Mouse (Mus musculus): ENCODE data around the gene Lpgat1. TPM values are rescaled to one million over a fixed set of nuclear protein-coding genes. Genes with fewer than 3 reads are reported as not detected.

The Lpgat1 gene
- polyA plus RNA-seq, 1 experiment from 2014 or later, result 26.3 TPM

DNA sequence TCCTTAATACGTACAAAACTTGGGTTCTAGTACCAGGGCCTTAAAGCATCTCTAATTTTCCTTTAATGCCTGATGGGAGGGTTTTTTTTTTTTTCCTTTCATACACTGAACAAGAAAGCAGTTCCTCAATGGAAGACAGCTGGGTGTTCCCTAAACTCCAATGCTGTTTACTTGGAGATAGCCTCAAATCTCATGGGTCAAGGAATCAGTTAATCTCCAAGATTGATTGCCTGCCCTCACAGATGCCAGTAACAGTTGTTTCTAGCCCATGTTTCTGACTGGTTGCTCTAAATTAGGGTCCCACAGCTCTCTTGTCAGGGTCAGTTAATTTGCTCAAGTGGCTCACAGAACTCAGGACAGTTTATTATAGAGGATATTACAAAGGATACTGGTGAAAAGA lies 30.8 kb downstream of the Lpgat1 start:
- H3K4me3 ChIP-seq (ENCODE audit: low read length), result no peak overlapping the region
- H3K9ac ChIP-seq (ENCODE audit: low read depth, low read length), result no peak overlapping the region
- no peak overlapping the region for H3K4me2 ChIP-seq (ENCODE audit: low read length)
- H3K27me3 ChIP-seq (replicated peaks; ENCODE audit: control insufficient read depth, insufficient read depth, low read length), result no peaks in the 10 kb centered on the region
- 28% methylated on average over 1 of the region's 1 CpGs for WGBS
- H3K27ac ChIP-seq (ENCODE audit: low read depth, low read length), result no peak overlapping the region
- no peak for ATAC-seq
- H3K9me3 ChIP-seq (ENCODE audit: control insufficient read depth, low read length), result no peaks in the 10 kb centered on the region
- H3K4me1 ChIP-seq (ENCODE audit: control insufficient read depth, insufficient read depth, low read depth, low read length), result no peaks in the 10 kb centered on the region
- H3K36me3 ChIP-seq (ENCODE audit: control insufficient read depth, insufficient read depth, low read length), result 0 out of 2 replicates have a peak, but pooled peaks cover 2% of the 10 kb centered on the region

DNA sequence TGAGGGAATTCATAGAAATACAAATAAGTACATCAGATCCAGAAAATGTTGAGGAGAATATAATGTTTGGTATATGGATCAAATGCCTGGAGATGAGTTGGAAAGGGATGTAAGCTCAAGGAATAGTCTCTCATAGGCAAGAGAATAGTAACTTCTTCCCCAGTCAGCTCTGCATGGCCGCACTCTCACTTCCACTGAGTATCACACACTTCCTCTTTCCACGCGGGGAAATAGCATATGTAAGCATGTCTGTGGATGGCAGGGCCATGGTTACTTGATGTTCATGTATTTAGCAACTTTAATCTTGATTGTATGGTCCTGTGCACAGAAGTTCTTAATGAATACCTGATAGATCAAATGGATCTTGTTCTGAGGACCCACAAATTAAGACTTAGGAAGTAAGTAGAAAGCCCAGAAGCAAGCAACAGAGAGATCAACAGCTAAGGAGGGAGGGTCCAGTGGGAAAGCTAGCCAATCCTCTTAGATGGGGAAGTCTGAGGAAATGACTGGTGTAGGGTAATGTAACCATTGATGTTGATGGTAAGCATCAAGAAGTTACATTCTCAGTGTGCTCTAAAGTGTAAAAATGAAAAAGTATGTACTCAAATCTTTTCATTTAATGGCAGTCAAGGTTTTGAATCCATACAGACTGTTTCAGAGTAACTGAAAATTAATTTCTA lies 39.0 kb downstream of the Lpgat1 start:
- H3K27me3 ChIP-seq (replicated peaks; ENCODE audit: control insufficient read depth, insufficient read depth, low read length), result no peaks in the 10 kb centered on the region
- H3K4me1 ChIP-seq (ENCODE audit: control insufficient read depth, insufficient read depth, low read depth, low read length), result no peaks in the 10 kb centered on the region
- ATAC-seq, result no peak
- no peak overlapping the region for H3K9ac ChIP-seq (ENCODE audit: low read depth, low read length)
- WGBS, result 97% methylated on average over 3 of the region's 3 CpGs
- no peaks in the 10 kb centered on the region for H3K9me3 ChIP-seq (ENCODE audit: control insufficient read depth, low read length)
- H3K27ac ChIP-seq (ENCODE audit: low read depth, low read length), result no peak overlapping the region
- H3K4me3 ChIP-seq (ENCODE audit: low read length), result no peak overlapping the region
- no peak overlapping the region for H3K4me2 ChIP-seq (ENCODE audit: low read length)
- H3K36me3 ChIP-seq (ENCODE audit: control insufficient read depth, insufficient read depth, low read length), result peaks cover 13% of the 10 kb centered on the region; the same call in 1 of the 2 replicates

DNA sequence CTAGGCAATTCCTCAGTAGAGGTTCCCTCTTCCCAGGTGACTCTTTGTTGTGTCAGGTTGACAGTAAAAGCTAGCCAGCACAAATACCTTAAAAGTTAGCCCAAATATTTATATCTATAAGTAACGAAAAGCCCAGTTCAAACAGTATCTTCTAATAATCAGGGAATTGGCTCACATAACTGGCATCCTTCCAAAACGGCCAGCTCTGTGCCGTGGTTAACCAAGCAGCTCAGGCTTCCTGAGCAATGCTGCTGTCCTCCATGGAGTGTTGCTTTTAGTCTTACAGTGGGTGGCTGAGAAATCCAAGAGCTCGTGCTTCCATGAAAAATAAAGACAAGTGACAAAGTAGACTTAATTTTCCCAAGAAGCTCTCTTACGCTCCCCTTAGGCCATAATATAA lies 56.5 kb downstream of the Lpgat1 start:
- no peak for ATAC-seq
- H3K4me3 ChIP-seq (ENCODE audit: low read length), result no peak overlapping the region
- H3K27ac ChIP-seq (ENCODE audit: low read depth, low read length), result no peak overlapping the region
- peaks cover 28% of the 10 kb centered on the region for H3K36me3 ChIP-seq (ENCODE audit: control insufficient read depth, insufficient read depth, low read length)
- no peak overlapping the region for H3K4me2 ChIP-seq (ENCODE audit: low read length)
- no peaks in the 10 kb centered on the region for H3K27me3 ChIP-seq (replicated peaks; ENCODE audit: control insufficient read depth, insufficient read depth, low read length)
- H3K4me1 ChIP-seq (ENCODE audit: control insufficient read depth, insufficient read depth, low read depth, low read length), result no peaks in the 10 kb centered on the region
- H3K9ac ChIP-seq (ENCODE audit: low read depth, low read length), result no peak overlapping the region
- H3K9me3 ChIP-seq (ENCODE audit: control insufficient read depth, low read length), result no peaks in the 10 kb centered on the region
- 71% methylated on average over 5 of the region's 5 CpGs for WGBS

DNA sequence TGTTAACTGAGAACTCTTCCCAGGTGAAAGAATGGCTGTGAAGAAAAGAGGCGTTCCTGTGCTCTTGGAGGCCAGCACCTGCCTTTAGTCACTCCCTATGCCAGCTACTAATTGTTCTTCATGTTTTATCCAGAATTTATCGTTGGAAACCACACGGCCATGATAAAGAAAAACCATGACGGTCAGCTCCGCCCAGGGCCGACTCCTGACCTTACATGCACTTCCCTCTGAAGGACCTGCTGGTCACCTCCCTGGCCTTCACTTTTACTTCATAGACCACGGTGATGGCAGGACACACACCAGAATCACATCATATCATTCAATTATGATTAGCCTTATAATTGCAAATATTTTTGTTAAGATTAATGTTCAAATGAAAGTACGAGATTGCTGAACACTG lies 57.5 kb downstream of the Lpgat1 start:
- no peak for ATAC-seq
- WGBS, result 93% methylated on average over 8 of the region's 8 CpGs
- H3K4me2 ChIP-seq (ENCODE audit: low read length), result no peak overlapping the region
- peaks cover 30% of the 10 kb centered on the region for H3K36me3 ChIP-seq (ENCODE audit: control insufficient read depth, insufficient read depth, low read length)
- H3K4me3 ChIP-seq (ENCODE audit: low read length), result no peak overlapping the region
- H3K27me3 ChIP-seq (replicated peaks; ENCODE audit: control insufficient read depth, insufficient read depth, low read length), result no peaks in the 10 kb centered on the region
- no peaks in the 10 kb centered on the region for H3K9me3 ChIP-seq (ENCODE audit: control insufficient read depth, low read length)
- H3K9ac ChIP-seq (ENCODE audit: low read depth, low read length), result no peak overlapping the region
- H3K27ac ChIP-seq (ENCODE audit: low read depth, low read length), result no peak overlapping the region
- H3K4me1 ChIP-seq (ENCODE audit: control insufficient read depth, insufficient read depth, low read depth, low read length), result no peaks in the 10 kb centered on the region

- Histone ChIP-seq H3K27ac (ENCODE audit: low read depth, low read length) (no peak overlapping the region), H3K4me1 (ENCODE audit: control insufficient read depth, insufficient read depth, low read depth, low read length) (no peaks in the 10 kb centered on the region), H3K4me2 (ENCODE audit: low read length) (no peak overlapping the region), H3K36me3 (ENCODE audit: control insufficient read depth, insufficient read depth, low read length) (peaks cover 30% of the 10 kb centered on the region), H3K9ac (ENCODE audit: low read depth, low read length) (no peak overlapping the region), H3K27me3 (replicated peaks; ENCODE audit: control insufficient read depth, insufficient read depth, low read length) (no peaks in the 10 kb centered on the region), H3K4me3 (ENCODE audit: low read length) (no peak overlapping the region), H3K9me3 (ENCODE audit: control insufficient read depth, low read length) (no peaks in the 10 kb centered on the region)
- ATAC-seq, result no peak
- 84% methylated on average over 8 of the region's 8 CpGs for WGBS
Observed at GRCm38 (mm10) chr1:191777521-191777920, 59.9 kb downstream of the Lpgat1 start.

GRCm38 (mm10) chr1:191780470-191780869 lies 62.8 kb downstream of the Lpgat1 start:
- no peak overlapping the region for H3K27ac ChIP-seq (ENCODE audit: low read depth, low read length)
- H3K4me2 ChIP-seq (ENCODE audit: low read length), result no peak overlapping the region
- no peaks in the 10 kb centered on the region for H3K9me3 ChIP-seq (ENCODE audit: control insufficient read depth, low read length)
- no peak overlapping the region for H3K9ac ChIP-seq (ENCODE audit: low read depth, low read length)
- no peaks in the 10 kb centered on the region for H3K27me3 ChIP-seq (replicated peaks; ENCODE audit: control insufficient read depth, insufficient read depth, low read length)
- WGBS, result 96% methylated on average over 1 of the region's 1 CpGs
- no peak for ATAC-seq
- H3K36me3 ChIP-seq (ENCODE audit: control insufficient read depth, insufficient read depth, low read length), result peaks cover 21% of the 10 kb centered on the region
- H3K4me3 ChIP-seq (ENCODE audit: low read length), result no peak overlapping the region
- H3K4me1 ChIP-seq (ENCODE audit: control insufficient read depth, insufficient read depth, low read depth, low read length), result no peaks in the 10 kb centered on the region; the same call in 1 of the 2 replicates

GRCm38 (mm10) chr1:191785108-191785507 lies 67.5 kb downstream of the Lpgat1 start:
- Histone ChIP-seq H3K9ac (ENCODE audit: low read depth, low read length) (no peak overlapping the region), H3K27me3 (replicated peaks; ENCODE audit: control insufficient read depth, insufficient read depth, low read length) (no peaks in the 10 kb centered on the region), H3K4me1 (ENCODE audit: control insufficient read depth, insufficient read depth, low read depth, low read length) (no peaks in the 10 kb centered on the region; the same call in 1 of the 2 replicates), H3K27ac (ENCODE audit: low read depth, low read length) (no peak overlapping the region), H3K36me3 (ENCODE audit: control insufficient read depth, insufficient read depth, low read length) (no peaks in the 10 kb centered on the region), H3K4me3 (ENCODE audit: low read length) (no peak overlapping the region), H3K4me2 (ENCODE audit: low read length) (no peak overlapping the region), H3K9me3 (ENCODE audit: control insufficient read depth, low read length) (peaks cover 4% of the 10 kb centered on the region)
- WGBS, result 50% methylated on average over 11 of the region's 11 CpGs
- no peak for ATAC-seq

GRCm38 (mm10) chr1:191786255-191786654 lies 68.6 kb downstream of the Lpgat1 start:
- Histone ChIP-seq H3K4me1 (ENCODE audit: control insufficient read depth, insufficient read depth, low read depth, low read length) (no peaks in the 10 kb centered on the region; the same call in 1 of the 2 replicates), H3K4me3 (ENCODE audit: low read length) (no peak overlapping the region), H3K36me3 (ENCODE audit: control insufficient read depth, insufficient read depth, low read length) (no peaks in the 10 kb centered on the region), H3K27me3 (replicated peaks; ENCODE audit: control insufficient read depth, insufficient read depth, low read length) (no peaks in the 10 kb centered on the region), H3K4me2 (ENCODE audit: low read length) (no peak overlapping the region), H3K9me3 (ENCODE audit: control insufficient read depth, low read length) (peaks cover 4% of the 10 kb centered on the region), H3K9ac (ENCODE audit: low read depth, low read length) (no peak overlapping the region), H3K27ac (ENCODE audit: low read depth, low read length) (no peak overlapping the region)
- WGBS, result 78% methylated on average over 6 of the region's 6 CpGs
- no peak for ATAC-seq

DNA sequence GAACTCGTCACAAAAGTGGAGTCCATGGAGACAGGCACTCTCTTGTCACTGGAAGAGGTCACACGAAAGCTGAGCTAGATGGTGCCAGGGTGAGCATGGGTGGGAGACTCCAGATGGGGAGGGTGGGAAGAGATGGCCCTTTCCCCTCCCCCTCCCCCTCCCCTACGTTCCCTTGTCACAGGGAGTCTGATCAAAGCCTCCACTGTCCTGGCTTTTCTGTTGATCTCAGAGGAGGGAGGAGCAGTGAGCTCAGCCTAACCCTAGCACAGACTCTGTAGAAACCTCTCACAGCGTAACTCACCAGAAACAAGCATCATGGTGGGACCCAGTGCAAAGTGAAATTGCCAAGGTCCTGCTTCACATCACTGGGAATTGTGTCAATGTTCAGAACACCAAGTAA lies 69.7 kb downstream of the Lpgat1 start:
- H3K9me3 ChIP-seq (ENCODE audit: control insufficient read depth, low read length), result peaks cover 4% of the 10 kb centered on the region
- H3K4me1 ChIP-seq (ENCODE audit: control insufficient read depth, insufficient read depth, low read depth, low read length), result no peaks in the 10 kb centered on the region; the same call in 1 of the 2 replicates
- H3K27ac ChIP-seq (ENCODE audit: low read depth, low read length), result no peak overlapping the region
- H3K4me3 ChIP-seq (ENCODE audit: low read length), result no peak overlapping the region
- ATAC-seq, result no peak
- H3K4me2 ChIP-seq (ENCODE audit: low read length), result no peak overlapping the region
- no peak overlapping the region for H3K9ac ChIP-seq (ENCODE audit: low read depth, low read length)
- no peaks in the 10 kb centered on the region for H3K36me3 ChIP-seq (ENCODE audit: control insufficient read depth, insufficient read depth, low read length)
- WGBS, result 41% methylated on average over 3 of the region's 4 CpGs
- no peaks in the 10 kb centered on the region for H3K27me3 ChIP-seq (replicated peaks; ENCODE audit: control insufficient read depth, insufficient read depth, low read length)
